Mouse (Mus musculus): ENCODE results near the gene Vcl.

The Vcl gene

DNA sequence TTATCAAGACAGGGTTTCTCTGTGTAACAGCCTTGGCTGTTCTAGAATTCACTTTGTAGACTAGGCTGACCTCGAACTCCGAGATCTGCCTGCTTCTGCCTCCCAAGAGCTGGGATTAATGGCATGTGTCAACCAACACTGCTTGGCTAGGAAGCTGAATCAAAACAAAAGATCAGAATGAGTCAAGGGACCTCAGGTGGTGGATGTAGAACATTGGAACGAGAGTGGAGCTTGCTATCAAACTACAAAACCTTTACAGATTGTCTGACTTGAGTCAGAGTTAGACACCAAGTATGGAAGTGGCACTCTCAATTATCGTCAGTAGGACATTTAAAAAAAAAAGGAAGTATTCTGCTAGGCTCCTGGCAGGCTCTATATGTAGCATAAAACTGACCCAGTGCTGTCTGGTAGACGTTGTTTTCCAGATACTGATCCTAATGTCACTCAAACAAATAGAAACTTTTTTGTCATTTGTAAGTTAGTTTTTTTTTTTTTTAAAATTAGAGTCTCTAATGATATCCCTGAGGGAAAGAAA is 84.7 kb downstream of the Vcl start:
- DNase-seq (ENCODE audit: low read depth, low spot score) = no peak

DNA sequence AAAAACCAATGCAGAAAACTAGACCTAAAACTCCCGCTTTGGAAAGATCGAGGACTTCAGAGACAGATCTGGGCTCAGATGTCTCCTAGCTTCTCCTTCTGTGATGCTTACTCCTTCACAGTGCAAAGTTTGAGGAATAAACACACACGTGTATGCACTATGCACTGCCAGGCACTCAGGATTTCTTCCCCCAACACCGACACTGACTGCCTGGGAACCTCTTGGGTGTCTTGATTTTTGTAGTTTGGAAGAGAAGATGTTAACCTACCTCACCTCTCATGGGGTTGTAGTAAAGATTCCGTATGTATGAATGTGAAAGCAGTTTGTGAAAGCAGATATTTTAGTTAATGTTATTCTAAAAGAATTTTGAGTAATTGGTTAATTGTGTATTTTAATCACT is 88.7 kb downstream of the Vcl start:
- DNase-seq (ENCODE audit: low read depth, low spot score) = no peak

DNA sequence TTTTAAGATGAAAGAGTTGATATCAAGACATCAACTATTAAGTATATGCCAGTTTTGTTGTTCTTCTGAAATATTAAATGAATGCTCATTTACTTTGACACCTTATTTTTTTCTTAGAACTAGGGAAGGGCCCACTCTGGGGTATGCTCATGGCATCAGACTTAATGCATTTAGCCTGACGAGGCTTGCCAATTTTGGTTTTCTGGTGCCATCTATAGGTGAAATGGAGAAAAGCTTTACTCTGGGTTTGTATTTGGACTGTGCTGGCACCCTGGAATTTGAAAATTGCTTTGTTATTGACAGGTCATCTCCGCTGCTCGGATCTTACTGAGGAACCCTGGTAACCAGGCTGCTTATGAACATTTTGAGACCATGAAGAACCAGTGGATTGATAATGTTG is 89.8 kb downstream of the Vcl start:
- DNase-seq (ENCODE audit: low read depth, low spot score) = peak; percentile 70

DNA sequence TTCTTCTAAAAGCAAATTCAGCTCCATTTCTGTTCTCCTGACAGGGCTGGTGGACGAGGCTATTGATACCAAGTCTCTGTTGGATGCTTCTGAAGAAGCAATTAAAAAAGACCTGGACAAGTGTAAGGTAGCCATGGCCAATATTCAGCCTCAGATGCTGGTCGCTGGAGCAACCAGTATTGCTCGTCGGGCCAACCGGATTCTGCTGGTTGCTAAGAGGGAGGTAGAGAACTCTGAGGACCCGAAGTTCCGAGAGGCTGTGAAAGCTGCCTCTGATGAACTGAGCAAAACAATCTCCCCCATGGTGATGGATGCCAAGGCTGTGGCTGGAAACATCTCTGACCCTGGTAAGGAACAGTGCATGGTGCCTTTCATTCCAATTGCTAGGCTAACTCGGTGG is 91.2 kb downstream of the Vcl start:
- DNase-seq (ENCODE audit: low read depth, low spot score) = no peak

DNA sequence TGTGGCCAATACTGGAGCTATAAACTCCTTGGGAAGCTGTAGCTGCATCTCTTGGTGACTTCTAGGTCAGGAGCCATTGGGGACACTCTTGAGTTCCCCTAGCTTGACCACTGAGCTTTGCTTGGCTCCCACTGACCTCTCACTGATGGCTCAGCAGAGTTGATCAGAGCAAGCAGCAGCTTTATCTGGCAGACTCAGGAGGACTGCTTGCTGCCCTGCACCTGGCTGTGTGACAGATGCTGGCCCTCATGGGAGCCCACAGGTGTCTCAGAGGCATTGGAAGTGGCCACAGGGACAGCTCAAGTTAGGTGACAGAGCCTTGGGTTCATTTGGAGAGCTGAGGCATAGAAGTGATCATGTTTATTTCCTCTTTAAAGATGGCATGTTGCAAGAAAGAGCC is 98.3 kb downstream of the Vcl start:
- DNase-seq (ENCODE audit: low read depth, low spot score) = no peak

DNA sequence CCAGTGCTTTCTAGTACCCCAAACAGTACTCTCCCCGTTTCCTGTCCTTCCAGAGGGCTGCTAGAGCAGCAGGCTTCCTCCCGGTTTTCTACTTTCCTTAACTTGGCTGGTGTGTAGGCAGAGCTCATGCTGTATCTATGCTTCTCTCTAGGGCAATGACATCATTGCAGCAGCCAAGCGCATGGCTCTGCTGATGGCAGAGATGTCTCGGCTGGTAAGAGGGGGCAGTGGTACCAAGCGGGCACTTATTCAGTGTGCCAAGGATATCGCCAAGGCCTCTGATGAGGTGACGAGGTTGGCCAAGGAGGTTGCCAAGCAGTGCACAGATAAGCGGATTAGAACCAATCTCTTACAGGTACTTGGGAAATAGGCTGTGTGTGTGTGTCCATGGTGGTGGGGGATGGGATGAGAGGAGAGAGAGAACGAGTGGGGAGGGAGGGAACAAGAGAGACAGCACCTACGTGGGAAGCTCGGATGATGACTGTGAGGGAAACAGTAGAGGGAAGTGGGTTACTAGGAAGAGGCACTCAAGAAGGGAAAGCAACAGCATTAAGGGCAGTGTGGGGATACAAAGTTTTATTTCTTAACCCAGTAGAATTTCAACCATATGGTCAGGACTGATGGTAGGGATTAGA is 99.9 kb downstream of the Vcl start:
- no peak for DNase-seq (ENCODE audit: low read depth, low spot score)

DNA sequence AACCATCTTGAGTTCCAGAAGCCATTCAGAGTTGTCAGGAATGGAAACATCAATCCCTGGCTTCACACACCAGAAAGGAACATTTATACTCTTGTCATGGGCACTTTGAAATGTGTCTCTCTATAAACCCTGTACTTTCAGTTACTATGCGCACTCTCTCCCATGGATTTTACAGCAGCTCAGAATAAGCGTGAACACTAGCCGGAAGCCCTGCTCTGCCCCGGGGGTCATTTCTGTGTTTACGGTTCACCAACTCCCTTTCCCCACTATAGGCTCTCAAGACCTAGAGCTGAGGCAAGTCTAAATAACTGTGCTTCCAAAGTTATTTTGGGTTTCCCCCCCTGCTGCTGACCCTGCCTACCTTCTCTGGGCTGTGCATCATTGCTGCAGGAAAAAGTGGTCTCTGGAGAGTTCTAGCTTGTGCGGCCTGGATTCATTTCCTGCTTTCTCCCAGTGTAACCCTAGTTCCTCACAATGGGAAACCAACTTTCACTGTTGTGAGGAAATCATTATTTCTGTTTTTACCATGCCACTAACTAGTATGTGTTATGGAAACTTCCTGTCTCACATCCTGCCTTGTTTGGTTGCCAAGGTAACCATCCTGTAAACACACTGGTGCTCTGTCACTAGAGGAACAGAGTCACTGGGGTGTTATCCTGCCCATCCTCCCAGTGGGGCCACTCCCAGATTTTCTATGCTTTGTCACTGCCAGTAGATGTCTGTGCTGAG is 102.7 kb downstream of the Vcl start:
- peak; percentile 92 for DNase-seq (ENCODE audit: low read depth, low spot score)

DNA sequence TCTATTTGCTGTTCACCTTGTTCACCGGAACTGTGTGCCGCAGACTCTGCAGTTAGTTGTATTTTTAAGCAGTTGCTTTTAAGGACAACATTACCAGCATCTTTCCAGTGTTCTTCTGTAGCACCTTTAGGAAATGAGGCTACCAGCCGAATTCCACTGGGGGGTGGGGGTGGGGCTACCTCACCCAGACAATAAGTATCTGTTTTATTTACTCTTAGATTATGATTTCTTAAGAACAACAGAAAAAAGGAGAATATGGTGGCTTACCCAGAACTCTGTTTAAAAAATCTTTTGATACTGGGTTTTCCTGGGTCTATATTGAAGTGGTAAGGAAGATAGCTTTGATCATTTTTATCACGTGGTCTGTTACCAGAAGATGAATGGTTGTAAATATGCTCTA is 105.1 kb downstream of the Vcl start:
- DNase-seq (ENCODE audit: low read depth, low spot score) = peak; percentile 50

DNA sequence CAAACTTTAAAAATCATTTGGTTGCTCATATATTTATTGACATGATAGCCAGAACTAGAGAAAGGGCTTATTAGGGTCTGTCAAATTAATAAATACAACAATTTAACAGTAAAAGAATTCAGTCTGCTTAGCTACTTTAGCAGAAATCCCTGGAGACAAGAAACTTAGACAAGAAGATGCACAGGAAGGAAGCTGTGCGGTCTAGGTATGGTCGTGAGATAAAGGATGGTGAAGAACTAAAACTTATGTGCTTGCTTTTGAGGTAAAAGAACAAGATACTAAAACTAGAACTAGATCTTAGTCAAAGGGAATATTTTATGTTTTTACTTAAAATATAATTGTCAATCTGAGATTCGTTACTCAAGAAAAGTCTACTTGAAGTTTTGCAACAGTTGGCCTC is 105.6 kb downstream of the Vcl start:
- peak; percentile 34 for DNase-seq (ENCODE audit: low read depth, low spot score)

DNA sequence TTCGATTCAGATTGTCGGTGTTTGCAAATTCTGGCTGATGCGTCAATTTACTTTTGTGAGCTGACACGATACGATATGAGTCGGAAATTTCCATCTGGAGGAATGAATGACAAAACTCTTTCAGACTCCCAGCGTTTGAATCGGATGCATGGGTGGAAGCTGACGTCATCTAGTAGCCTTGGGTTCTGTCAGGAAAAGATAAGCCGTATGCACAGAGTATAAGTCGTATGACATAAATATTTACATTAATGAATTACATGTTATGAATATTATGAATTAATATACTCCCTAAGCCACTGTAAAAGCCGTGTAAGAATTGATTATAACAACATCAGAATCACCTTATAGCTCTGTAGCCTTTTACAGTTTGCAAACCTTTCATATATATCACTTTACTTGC is 109.9 kb downstream of the Vcl start:
- no peak for DNase-seq (ENCODE audit: low read depth, low spot score)

DNA sequence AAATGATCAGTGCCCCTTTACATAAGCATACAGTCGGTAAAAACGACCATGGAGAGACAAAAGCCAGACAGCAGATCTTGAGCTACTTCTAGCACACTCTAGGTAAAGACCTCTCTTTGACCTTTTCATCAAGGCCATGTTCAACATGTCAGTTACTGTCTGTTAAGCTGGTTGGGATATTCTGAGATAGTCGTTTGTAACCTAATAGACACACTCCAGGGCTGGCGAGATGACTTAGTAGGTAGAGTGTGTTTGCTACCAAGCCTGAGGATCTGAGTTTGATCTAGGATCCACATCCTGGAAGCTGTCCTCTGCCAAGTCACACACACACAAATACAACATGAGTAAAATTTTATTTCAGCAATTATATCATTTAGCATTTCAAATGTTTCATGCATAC is 110.4 kb downstream of the Vcl start:
- no peak for DNase-seq (ENCODE audit: low read depth, low spot score)

DNA sequence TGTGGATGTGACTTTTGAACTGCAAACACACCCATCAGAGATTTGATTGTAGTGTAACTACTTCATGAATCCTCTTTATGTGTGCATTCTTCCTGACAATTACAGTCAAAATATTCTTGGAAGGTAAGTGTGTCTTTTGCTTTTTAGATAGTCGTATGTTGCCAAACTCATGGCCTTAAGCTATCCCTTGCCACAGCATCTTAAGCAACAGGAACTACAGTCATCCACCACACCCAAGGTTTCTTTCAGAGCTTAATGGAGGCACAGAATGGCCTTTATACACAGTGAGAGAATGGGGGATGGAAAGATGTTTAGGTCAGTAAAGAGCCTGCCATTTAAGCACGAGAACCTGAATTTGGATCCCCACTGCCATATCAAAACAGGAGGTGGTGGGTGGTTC is 118.6 kb downstream of the Vcl start:
- DNase-seq (ENCODE audit: low read depth, low spot score) = no peak

DNA sequence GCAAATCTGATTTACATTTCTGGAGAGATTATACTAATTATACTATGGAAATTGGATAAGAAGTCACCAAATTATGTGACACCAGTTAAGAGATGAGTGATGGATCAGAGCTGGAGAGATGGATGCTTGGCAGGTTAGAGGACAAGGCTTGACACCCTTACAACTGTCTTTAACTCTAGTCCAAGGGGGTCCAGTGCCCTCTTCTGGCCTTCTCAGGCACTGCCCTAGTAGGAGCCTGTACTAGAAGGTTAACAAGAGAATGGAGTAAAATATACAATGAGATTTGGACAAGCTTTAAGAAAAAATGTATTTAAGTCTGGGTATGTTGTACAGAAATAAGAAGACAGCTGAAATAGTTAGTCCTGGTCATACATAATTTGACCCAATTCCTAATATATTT is 119.7 kb downstream of the Vcl start:
- DNase-seq (ENCODE audit: low read depth, low spot score) = peak; percentile 77

DNA sequence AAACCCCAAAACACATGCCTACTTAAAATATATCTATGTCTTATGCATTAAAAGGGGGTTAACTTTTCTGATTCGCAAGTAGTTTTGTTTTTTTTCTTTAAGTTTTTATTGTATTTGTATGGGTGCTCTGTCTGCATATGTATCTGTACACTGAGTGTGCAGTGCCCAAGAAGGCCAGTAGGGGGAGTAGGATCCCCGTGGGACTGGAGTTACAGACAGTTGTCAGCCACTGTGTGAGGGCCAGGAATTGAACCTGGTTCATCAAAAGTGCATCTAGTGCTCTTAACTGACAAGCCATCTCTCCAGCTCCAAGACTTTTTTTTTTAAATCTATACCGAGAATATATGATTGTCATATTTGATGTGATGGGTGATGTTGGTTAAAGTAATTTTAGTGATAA is 121.5 kb downstream of the Vcl start:
- peak; percentile 81 for DNase-seq (ENCODE audit: low read depth, low spot score)

DNA sequence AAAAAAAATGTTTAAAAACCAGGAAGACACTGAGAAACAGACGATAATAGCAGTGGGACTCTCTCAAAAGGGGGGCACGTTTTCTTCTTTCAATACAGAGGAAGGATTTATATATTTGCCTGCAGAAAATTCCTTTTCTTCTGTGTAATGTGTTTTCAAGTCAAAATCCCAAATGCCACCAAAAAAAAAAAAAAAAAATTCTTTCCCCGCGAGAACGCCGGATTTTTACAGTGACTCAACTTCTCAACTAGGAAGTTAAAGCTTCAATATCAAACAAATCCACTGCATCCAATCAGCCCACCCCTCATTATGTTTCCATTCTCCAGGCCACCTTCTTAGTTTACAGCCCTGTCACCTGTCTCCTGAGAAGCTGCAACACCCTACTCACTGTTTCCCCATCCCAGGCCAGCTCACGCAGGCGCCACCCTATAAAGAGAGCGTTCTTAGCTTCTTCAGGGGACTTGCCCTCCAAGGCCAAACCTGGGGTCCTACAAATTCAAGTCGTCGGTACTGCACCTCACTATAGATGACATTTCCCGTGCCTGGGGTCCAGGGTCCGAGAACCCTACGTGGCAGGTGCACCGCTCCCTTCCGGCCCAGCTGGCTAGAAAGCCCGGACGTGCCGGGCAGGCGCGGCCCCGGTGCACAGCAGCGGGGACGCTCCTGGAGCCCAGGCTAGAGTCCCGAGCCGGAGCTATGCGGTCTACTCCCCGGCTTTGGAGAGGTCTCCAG is 122.3 kb downstream of the Vcl start:
- no peak for DNase-seq (ENCODE audit: low read depth, low spot score)

DNA sequence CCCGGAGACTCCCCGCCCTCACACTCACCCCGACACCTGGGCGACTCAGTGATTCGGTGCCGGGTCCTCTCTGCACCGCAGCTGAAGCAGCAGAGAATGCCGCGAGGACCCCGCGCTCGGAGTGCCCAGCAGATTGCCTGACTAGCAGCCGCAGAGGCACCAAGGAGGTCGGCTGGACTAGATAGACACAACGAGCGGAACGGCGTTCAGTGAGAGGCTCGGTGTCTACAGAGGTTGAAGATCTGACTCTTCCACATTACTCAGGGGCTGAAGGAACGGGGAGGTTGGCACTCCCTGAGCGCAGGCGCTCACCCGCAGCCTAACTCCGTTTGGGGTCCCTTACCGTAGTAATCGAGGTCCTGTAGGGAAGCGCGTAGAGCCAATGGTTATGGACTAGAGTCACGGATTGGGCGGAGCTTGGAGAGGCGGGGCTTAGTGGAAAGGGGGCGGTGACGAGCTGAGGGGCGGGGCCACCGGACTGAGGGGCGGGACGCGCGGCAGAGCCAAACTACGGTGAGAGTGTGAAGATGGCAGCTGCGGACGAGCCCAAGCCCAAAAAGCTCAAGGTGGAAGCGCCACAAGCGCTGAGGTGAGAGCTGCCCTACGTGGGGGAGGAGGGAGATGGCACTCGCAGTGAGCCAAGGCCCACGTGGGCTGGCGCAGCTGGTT is 123.0 kb downstream of the Vcl start, which contains the start of the genes Ap3m1 and Adk:
TSS of gene Ap3m1 (minus strand) at position 397 of the 669 bp plus-strand sequence.
TSS of gene Adk (plus strand) at position 463 of the 669 bp plus-strand sequence.
- DNase-seq (ENCODE audit: low read depth, low spot score) = peak; percentile 97

DNA sequence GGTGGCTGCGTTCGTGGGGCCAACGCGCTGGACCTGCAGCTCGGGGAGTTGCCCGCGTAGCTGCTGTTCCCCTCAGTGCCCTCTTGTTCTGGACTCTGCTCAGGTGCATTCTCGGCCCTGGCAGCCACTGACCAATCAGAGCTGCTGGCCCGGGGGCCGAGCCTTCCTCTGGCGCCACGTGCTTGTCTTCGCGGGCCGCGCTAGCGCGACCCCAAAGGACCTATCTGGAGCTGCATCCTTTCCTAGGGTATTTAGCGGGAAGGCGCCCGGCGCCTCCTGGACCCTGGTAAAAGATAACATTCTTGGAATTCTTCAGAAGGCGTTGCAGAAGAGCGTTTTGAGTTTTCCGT is 123.6 kb downstream of the Vcl start:
- DNase-seq (ENCODE audit: low read depth, low spot score) = no peak

DNA sequence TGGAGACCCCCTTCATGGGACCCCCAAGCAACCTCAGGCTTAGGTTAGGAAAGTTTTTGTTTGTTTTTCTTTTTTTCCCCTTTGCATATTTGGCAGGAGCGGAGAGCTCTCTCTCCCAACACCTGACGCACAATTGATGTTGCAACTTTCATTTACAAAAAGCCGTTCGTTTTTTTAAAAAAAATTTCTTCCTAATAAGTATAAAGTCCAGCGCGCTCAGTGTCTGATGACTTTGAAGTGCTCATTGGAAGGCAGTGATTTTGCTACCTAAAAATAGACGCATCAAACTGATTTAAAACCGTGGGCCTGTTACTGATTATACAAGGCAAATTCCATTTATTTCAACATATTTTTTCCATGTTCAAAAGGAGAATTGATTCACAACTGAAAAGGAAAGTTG is 124.0 kb downstream of the Vcl start:
- no peak for DNase-seq (ENCODE audit: low read depth, low spot score)

DNA sequence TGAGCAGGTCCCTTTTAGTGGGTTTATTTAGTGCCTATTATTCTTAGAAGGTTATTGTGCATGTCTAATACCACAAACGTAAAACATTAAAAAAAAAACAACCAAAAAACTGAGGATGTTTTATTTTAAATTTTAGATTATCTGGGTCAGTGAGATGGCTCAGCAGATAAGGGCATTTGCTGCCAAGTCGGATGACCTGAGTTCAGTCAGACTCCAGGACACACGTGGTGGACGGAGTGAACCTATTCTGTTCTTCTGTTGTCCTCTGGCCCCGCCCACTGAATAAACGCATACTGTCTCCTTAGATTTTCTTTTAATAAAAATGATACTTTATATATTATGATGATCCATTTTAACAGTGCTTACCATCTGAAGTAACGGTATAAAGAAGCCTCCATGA is 124.4 kb downstream of the Vcl start:
- DNase-seq (ENCODE audit: low read depth, low spot score) = no peak

DNA sequence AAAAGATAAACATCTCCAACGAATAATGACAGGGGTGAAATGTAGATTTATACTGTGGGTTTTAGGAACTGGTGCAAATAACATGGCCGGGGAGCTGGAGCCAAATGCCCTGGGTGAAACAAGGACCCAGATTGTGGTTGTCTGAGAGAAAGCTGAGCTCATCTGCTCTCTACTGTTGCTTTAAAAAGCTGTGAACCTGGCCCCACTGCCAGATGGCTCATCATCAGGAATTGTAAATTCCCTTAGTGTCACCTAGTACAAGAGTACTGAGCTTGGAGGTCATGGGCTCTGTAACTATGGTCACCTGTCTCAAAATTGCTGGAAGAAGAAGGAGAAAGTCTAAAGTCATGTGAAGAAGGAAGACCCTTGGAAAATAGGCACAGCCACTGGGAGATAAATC is 129.8 kb downstream of the Vcl start:
- no peak for DNase-seq (ENCODE audit: low read depth, low spot score)

DNA sequence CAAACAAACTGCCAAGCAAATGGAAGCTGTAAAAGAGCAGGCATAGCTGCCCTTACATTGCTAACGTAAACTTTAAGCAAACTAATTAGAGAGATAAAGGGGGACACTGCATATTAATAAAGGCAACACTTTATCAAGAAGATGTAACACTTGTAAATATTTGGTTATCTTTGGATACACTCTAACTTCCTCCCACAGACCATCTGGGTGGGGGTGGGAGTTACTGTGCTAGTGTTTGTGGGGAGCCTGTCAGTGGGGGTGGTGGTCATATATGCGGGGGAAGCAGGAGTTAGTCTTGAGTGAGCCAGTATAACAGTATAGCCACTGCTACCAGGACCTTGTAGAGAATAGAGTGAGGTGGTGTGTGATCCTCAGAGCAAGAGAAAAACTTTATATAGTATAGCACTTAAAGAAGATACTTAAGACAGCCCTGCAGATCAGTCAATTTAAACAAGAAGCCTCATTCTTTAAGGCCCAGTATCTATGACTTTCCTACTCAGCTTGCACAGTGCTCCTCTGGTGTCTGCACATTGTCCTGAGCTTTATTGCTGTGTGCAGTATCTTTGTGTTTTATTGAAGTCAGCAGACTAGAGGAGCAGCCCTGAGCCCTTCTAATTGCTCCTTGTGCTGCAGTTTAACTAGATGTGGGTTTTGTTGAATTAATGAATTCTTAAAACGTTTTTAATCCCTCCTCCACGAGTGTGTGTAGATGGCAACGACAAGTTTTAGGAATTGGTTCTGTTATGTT is 133.7 kb downstream of the Vcl start:
- DNase-seq (ENCODE audit: low read depth, low spot score) = no peak

All from CD4-positive, CD25-positive, alpha-beta regulatory T cell, adult 2 months (primary cell).